Mouse (Mus musculus): ENCODE results near the gene Apol9a. TPM values are rescaled to one million over a fixed set of nuclear protein-coding genes. Genes with fewer than 3 reads are reported as not detected.
"Not testable (repeated sequence)": the region's sequence is repeated elsewhere in the genome, so short reads cannot be mapped to it uniquely, and the experiment has no call there.

Apol9a gene
- polyA plus RNA-seq, 1 experiment from 2014 or later = not detected

GRCm38 (mm10) chr15:77397450-77398132 is 13.3 kb downstream of the Apol9a start:
- H3K4me3 ChIP-seq; H3K36me3 ChIP-seq; H3K27me3 ChIP-seq (ENCODE audit: low read depth, poor library complexity, severe bottlenecking); H3K9me3 ChIP-seq (replicated peaks); DNase-seq (ENCODE audit: low spot score); H3K4me1 ChIP-seq; H3K27ac ChIP-seq (replicated peaks): not testable (repeated sequence)
- WGBS = 82% methylated on average over 11 of the region's 11 CpGs

- not testable (repeated sequence) for H3K36me3 ChIP-seq; H3K9me3 ChIP-seq (replicated peaks); H3K27me3 ChIP-seq (ENCODE audit: low read depth, poor library complexity, severe bottlenecking); DNase-seq (ENCODE audit: low spot score); H3K4me3 ChIP-seq; H3K27ac ChIP-seq (replicated peaks); H3K4me1 ChIP-seq
- 66% methylated on average over 3 of the region's 3 CpGs for WGBS
These were observed 17.1 kb downstream of the Apol9a start for GRCm38 (mm10) chr15:77393832-77394231.

GRCm38 (mm10) chr15:77387462-77387861 is 23.5 kb downstream of the Apol9a start:
- DNase-seq (ENCODE audit: low spot score) = no peak
- 96% methylated on average over 2 of the region's 2 CpGs for WGBS
- Histone ChIP-seq H3K9me3 (replicated peaks) (no peaks in the 10 kb centered on the region), H3K27me3 (ENCODE audit: low read depth, poor library complexity, severe bottlenecking) (no peaks in the 10 kb centered on the region), H3K27ac (replicated peaks) (no peak overlapping the region), H3K4me1 (no peaks in the 10 kb centered on the region), H3K36me3 (no peaks in the 10 kb centered on the region), H3K4me3 (no peak overlapping the region)

- no peak for DNase-seq (ENCODE audit: low spot score)
These were observed 26.4 kb downstream of the Apol9a start for GRCm38 (mm10) chr15:77384340-77385030.

GRCm38 (mm10) chr15:77382880-77383279 is 28.1 kb downstream of the Apol9a start:
- H3K4me1 ChIP-seq = no peaks in the 10 kb centered on the region
- no peak overlapping the region for H3K27ac ChIP-seq (replicated peaks)
- WGBS = 61% methylated on average over 1 of the region's 1 CpGs
- no peak overlapping the region for H3K4me3 ChIP-seq
- no peaks in the 10 kb centered on the region for H3K27me3 ChIP-seq (ENCODE audit: low read depth, poor library complexity, severe bottlenecking)
- no peak for DNase-seq (ENCODE audit: low spot score)
- H3K9me3 ChIP-seq (replicated peaks) = no peaks in the 10 kb centered on the region
- H3K36me3 ChIP-seq = no peaks in the 10 kb centered on the region

More at GRCm38 (mm10) chr15:77384340-77385030, 26.4 kb downstream of the Apol9a start:
- Histone ChIP-seq H3K4me1 (no peaks in the 10 kb centered on the region), H3K4me3 (no peak overlapping the region), H3K27ac (replicated peaks) (no peak overlapping the region), H3K9me3 (replicated peaks) (no peaks in the 10 kb centered on the region), H3K36me3 (no peaks in the 10 kb centered on the region), H3K27me3 (ENCODE audit: low read depth, poor library complexity, severe bottlenecking) (no peaks in the 10 kb centered on the region)
- 94% methylated on average over 7 of the region's 7 CpGs for WGBS

GRCm38 (mm10) chr15:77382271-77382850 is 28.6 kb downstream of the Apol9a start:
- H3K27me3 ChIP-seq (ENCODE audit: low read depth, poor library complexity, severe bottlenecking) = no peaks in the 10 kb centered on the region
- no peaks in the 10 kb centered on the region for H3K36me3 ChIP-seq
- no peaks in the 10 kb centered on the region for H3K4me1 ChIP-seq
- H3K4me3 ChIP-seq = no peak overlapping the region
- no peaks in the 10 kb centered on the region for H3K9me3 ChIP-seq (replicated peaks)
- 91% methylated on average over 11 of the region's 11 CpGs for WGBS
- DNase-seq (ENCODE audit: low spot score) = no peak
- no peak overlapping the region for H3K27ac ChIP-seq (replicated peaks)

GRCm38 (mm10) chr15:77381481-77381880 is 29.5 kb downstream of the Apol9a start:
- Histone ChIP-seq H3K4me1 (no peaks in the 10 kb centered on the region), H3K9me3 (replicated peaks) (no peaks in the 10 kb centered on the region), H3K36me3 (no peaks in the 10 kb centered on the region), H3K4me3 (no peak overlapping the region), H3K27ac (replicated peaks) (no peak overlapping the region), H3K27me3 (ENCODE audit: low read depth, poor library complexity, severe bottlenecking) (no peaks in the 10 kb centered on the region)
- WGBS = 82% methylated on average over 6 of the region's 6 CpGs
- no peak for DNase-seq (ENCODE audit: low spot score)

GRCm38 (mm10) chr15:77379921-77380320 is 31.0 kb downstream of the Apol9a start:
- WGBS = 50% methylated on average over 4 of the region's 4 CpGs
- Histone ChIP-seq H3K4me3 (no peak overlapping the region), H3K4me1 (no peaks in the 10 kb centered on the region), H3K27ac (replicated peaks) (no peak overlapping the region), H3K9me3 (replicated peaks) (no peaks in the 10 kb centered on the region), H3K36me3 (no peaks in the 10 kb centered on the region), H3K27me3 (ENCODE audit: low read depth, poor library complexity, severe bottlenecking) (no peaks in the 10 kb centered on the region)
- DNase-seq (ENCODE audit: low spot score) = no peak

- Histone ChIP-seq H3K9me3 (replicated peaks) (no peaks in the 10 kb centered on the region), H3K4me3 (no peak overlapping the region), H3K27ac (replicated peaks) (no peak overlapping the region), H3K4me1 (no peaks in the 10 kb centered on the region), H3K36me3 (no peaks in the 10 kb centered on the region), H3K27me3 (ENCODE audit: low read depth, poor library complexity, severe bottlenecking) (no peaks in the 10 kb centered on the region)
- DNase-seq (ENCODE audit: low spot score) = no peak
- 94% methylated on average over 4 of the region's 4 CpGs for WGBS
These were observed 33.5 kb downstream of the Apol9a start for GRCm38 (mm10) chr15:77377419-77377818.

GRCm38 (mm10) chr15:77376920-77377319 is 34.0 kb downstream of the Apol9a start:
- Histone ChIP-seq H3K9me3 (replicated peaks) (no peaks in the 10 kb centered on the region), H3K36me3 (no peaks in the 10 kb centered on the region), H3K27me3 (ENCODE audit: low read depth, poor library complexity, severe bottlenecking) (no peaks in the 10 kb centered on the region), H3K4me1 (no peaks in the 10 kb centered on the region), H3K4me3 (no peak overlapping the region), H3K27ac (replicated peaks) (no peak overlapping the region)
- DNase-seq (ENCODE audit: low spot score) = no peak
- WGBS = 91% methylated on average over 7 of the region's 7 CpGs

GRCm38 (mm10) chr15:77370588-77370987 is 40.3 kb downstream of the Apol9a start:
- peaks cover 5% of the 10 kb centered on the region; the same call in 1 of the 2 replicates for H3K27me3 ChIP-seq (ENCODE audit: low read depth, poor library complexity, severe bottlenecking)
- WGBS = 87% methylated on average over 8 of the region's 8 CpGs
- no peak overlapping the region for H3K4me3 ChIP-seq
- DNase-seq (ENCODE audit: low spot score) = no peak
- H3K36me3 ChIP-seq = no peaks in the 10 kb centered on the region
- peaks cover 31% of the 10 kb centered on the region for H3K4me1 ChIP-seq
- H3K9me3 ChIP-seq (replicated peaks) = no peaks in the 10 kb centered on the region
- H3K27ac ChIP-seq (replicated peaks) = no peak overlapping the region

- DNase-seq (ENCODE audit: low spot score) = no peak
- 93% methylated on average over 21 of the region's 21 CpGs for WGBS
- no peak overlapping the region for H3K27ac ChIP-seq (replicated peaks)
- H3K36me3 ChIP-seq = no peaks in the 10 kb centered on the region
- no peak overlapping the region for H3K4me3 ChIP-seq
- H3K9me3 ChIP-seq (replicated peaks) = no peaks in the 10 kb centered on the region
- H3K27me3 ChIP-seq (ENCODE audit: low read depth, poor library complexity, severe bottlenecking) = peaks cover 5% of the 10 kb centered on the region; the same call in 1 of the 2 replicates
- H3K4me1 ChIP-seq = peaks cover 31% of the 10 kb centered on the region
These were observed 41.0 kb downstream of the Apol9a start for GRCm38 (mm10) chr15:77369981-77370380.

- Histone ChIP-seq H3K27ac (replicated peaks) (no peak overlapping the region), H3K27me3 (ENCODE audit: low read depth, poor library complexity, severe bottlenecking) (peaks cover 5% of the 10 kb centered on the region; the same call in 1 of the 2 replicates), H3K4me1 (peaks cover 36% of the 10 kb centered on the region), H3K4me3 (no peak overlapping the region), H3K36me3 (no peaks in the 10 kb centered on the region), H3K9me3 (replicated peaks) (no peaks in the 10 kb centered on the region)
- 87% methylated on average over 12 of the region's 12 CpGs for WGBS
- no peak for DNase-seq (ENCODE audit: low spot score)
These were observed 42.1 kb downstream of the Apol9a start for GRCm38 (mm10) chr15:77368818-77369320.

Measured in midbrain, embryonic 10.5 days (tissue).